Mouse (Mus musculus): ENCODE data around the gene Crygc. TPM values are rescaled to one million over a fixed set of nuclear protein-coding genes. Genes with fewer than 3 reads are reported as not detected.
A peak's percentile ranks its signal among the peaks of the same experiment; 100 is the strongest.
"Not testable (repeated sequence)": the region's sequence is repeated elsewhere in the genome, so short reads cannot be mapped to it uniquely, and the experiment has no call there.

Crygc gene
- total RNA-seq, 1 experiment from 2014 or later: not detected

GRCm38 (mm10) chr1:65067842-65068241 is 5.6 kb downstream of the Crygc start:
- no peak for ATAC-seq (replicated peaks; ENCODE audit: insufficient number of reproducible peaks, low FRiP score, low TSS enrichment, poor library complexity, severe bottlenecking)

GRCm38 (mm10) chr1:65064201-65064600 is 9.3 kb downstream of the Crygc start:
- ATAC-seq (replicated peaks; ENCODE audit: insufficient number of reproducible peaks, low FRiP score, low TSS enrichment, poor library complexity, severe bottlenecking): no peak

DNA sequence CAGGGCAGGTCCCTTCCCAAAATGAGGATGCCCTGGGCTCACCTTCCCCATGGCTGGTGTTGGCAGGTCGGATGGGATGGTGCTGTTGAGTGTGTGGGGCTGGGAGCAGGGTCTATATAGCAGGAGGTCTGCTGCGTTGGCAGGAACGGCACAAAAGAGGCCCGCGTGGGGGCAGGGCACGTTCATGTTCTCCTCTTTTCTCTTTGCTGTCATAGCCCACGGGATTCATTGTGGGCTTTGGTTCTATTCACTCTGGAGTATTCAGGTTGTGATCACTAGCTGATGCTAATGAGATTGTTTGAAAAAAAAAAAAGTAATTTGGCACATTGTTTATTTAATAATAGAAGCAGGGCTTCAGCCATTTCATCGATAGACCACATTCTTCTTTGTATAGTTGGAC is 10.1 kb downstream of the Crygc start, which contains the start of gene Crygd:
TSS of gene Crygd (minus strand) at position 101 of the 400 bp plus-strand sequence.
- ATAC-seq (replicated peaks; ENCODE audit: insufficient number of reproducible peaks, low FRiP score, low TSS enrichment, poor library complexity, severe bottlenecking): no peak

DNA sequence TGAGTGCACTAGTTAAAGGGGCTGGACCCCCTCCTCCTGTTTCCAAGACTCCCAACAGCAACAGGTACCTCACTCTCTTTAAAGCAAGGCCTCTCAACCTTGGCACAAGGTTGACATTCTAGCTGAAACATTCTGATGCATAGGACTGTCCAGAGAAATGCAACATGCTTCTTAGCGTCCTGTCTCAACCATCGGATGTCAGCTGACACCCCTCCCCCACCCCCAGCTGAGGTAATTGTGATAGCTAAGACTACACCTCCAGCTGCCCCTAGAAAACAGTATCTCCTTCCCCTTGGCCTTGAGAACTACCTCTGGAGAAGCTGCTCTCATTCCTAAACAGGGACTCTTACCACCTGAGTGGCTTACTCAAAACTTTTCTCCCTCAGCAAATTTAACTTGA is 21.3 kb downstream of the Crygc start:
- ATAC-seq (replicated peaks; ENCODE audit: insufficient number of reproducible peaks, low FRiP score, low TSS enrichment, poor library complexity, severe bottlenecking): no peak

DNA sequence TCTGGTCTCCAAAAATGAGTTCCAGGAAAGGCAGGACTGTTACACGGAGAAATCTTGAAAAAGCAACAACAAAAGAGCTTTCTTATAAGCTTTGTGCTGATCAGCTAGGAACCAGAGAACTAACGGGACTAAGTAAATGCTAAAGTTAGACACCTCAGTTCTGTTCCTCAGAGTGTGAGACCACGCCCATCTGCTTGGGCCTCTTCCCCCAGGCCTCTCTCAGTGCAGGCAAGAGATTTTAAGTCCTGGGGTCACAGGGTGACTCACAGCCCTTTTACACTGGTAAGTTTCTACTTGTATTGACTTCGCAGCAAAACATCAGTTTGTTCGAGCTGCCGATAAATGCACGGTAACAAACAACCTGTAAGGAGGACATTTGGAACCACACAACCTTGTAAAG is 21.8 kb downstream of the Crygc start:
- ATAC-seq (replicated peaks; ENCODE audit: insufficient number of reproducible peaks, low FRiP score, low TSS enrichment, poor library complexity, severe bottlenecking): no peak

GRCm38 (mm10) chr1:65050952-65051351 is 22.5 kb downstream of the Crygc start, which contains the start of gene Cryge:
Cryge (minus strand) TSS chr1:65051149.
- not testable (repeated sequence) for ATAC-seq (replicated peaks; ENCODE audit: insufficient number of reproducible peaks, low FRiP score, low TSS enrichment, poor library complexity, severe bottlenecking)

GRCm38 (mm10) chr1:65048781-65049180 is 24.7 kb downstream of the Crygc start:
- no peak for ATAC-seq (replicated peaks; ENCODE audit: insufficient number of reproducible peaks, low FRiP score, low TSS enrichment, poor library complexity, severe bottlenecking)

DNA sequence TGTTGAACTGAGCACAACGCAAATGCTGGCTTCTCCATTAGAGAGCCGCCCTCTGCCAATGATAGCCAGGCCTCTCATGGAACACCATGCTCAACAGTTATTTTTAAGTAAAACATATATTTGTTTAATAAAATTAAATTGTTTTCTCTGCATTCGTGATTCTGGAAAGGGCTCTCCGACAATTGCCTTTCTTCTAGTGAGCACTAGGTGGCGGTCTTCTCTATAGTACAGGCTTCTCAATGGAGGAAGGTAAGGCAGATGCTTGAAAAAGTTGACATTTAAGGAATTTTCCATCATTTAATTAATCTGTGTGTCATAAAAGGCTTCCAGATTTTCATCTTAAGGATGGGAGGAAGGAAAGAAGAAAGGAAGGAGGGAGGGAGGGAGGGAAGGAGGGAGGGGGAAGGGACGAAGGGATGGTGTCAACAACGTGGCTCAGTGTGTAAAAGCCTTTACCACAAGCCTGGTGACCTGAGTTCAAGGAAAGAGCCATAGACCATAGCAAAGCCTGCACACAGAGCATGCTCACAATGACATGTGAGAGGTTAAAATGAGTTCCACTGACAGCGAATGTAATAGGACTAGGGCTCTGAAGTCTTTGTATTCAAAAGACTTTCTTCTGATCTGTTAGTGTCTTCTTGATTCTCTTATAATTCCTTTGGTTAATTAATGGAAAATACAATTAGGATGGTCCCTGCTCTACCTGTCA is 26.9 kb downstream of the Crygc start:
- 0 out of 2 replicates have a peak, but pooled peaks have one; percentile 54 for ATAC-seq (replicated peaks; ENCODE audit: insufficient number of reproducible peaks, low FRiP score, low TSS enrichment, poor library complexity, severe bottlenecking)

DNA sequence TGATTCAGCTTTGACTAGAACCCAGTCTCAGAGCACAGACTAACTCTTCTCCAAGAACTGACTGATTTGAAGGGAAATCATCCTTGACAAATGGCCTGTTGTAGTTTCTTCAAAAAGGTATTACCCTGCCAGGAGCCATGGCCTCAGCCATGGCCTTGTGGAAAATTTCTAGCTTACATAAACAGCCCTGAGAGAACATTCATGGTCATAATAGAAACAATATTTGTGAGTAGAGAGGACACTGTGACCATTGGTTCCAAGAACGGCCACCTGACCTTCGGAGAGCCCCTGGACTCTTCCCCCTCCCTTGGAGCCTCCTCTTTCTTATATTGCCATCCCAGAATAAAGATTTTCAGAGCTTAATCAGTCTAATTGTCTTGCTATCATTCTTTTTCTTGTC is 30.1 kb downstream of the Crygc start:
- ATAC-seq (replicated peaks; ENCODE audit: insufficient number of reproducible peaks, low FRiP score, low TSS enrichment, poor library complexity, severe bottlenecking): no peak

GRCm38 (mm10) chr1:65041837-65042236 is 31.7 kb downstream of the Crygc start:
- ATAC-seq (replicated peaks; ENCODE audit: insufficient number of reproducible peaks, low FRiP score, low TSS enrichment, poor library complexity, severe bottlenecking): no peak

DNA sequence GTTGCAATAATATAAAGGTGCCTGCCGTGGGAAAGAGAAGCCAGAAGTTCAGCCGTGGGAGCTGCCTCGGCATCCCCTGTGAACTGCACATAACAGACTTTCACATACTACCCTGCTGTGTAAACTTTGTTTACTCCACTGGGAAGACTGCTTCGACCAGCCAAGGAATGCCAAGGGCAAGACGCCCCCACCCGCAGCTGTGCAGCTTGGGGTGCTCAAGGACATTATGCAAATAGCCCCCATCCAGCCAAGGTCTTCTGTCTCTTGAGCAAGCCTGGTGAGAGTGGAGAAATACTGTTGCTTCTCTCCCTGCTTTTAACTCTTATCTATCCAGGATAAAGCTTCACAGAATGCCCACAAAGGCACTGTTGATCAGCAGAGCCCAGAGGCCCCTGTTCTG is 32.7 kb downstream of the Crygc start:
- no peak for ATAC-seq (replicated peaks; ENCODE audit: insufficient number of reproducible peaks, low FRiP score, low TSS enrichment, poor library complexity, severe bottlenecking)

GRCm38 (mm10) chr1:65039679-65040078 is 33.8 kb downstream of the Crygc start:
- ATAC-seq (replicated peaks; ENCODE audit: insufficient number of reproducible peaks, low FRiP score, low TSS enrichment, poor library complexity, severe bottlenecking): no peak

DNA sequence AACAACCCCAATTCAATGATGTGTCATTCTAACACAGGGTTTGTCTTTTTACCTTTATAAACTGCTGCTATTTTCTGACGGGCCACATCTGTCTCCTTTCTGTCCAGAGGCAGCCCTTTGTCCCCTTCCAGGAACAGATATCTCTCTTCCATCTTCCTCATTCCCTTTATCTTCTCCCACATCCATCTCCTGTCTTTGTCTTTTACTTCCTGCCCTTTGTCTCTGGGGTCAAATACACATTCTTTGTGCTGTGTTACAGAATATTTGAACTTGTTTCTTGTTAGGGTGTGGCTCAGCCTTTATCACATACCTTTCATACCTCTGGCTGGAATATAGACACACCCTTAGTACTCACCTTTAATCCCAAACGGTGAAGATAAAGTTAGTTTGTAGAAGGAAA is 35.9 kb downstream of the Crygc start:
- no peak for ATAC-seq (replicated peaks; ENCODE audit: insufficient number of reproducible peaks, low FRiP score, low TSS enrichment, poor library complexity, severe bottlenecking)

DNA sequence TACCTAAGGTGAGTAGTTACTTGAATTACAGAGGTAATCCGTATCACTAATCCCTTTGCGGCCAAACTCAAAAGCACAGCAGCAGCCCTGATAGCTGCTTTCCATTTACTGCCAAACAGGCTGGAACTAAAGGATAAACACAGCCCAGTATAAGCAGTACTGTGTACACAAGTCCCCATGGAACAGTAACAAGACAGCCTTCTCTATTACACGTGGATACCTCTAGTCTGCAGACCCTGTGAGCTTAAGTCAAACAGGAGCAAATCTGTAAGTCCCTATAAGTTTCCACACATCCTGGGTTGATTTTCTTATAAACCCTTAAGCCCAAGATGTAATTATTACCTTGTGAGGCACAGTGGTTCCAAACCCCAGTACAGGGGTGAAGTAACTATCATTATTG is 38.0 kb downstream of the Crygc start:
- no peak for ATAC-seq (replicated peaks; ENCODE audit: insufficient number of reproducible peaks, low FRiP score, low TSS enrichment, poor library complexity, severe bottlenecking)

- no peak for ATAC-seq (replicated peaks; ENCODE audit: insufficient number of reproducible peaks, low FRiP score, low TSS enrichment, poor library complexity, severe bottlenecking)
Observed at GRCm38 (mm10) chr1:65032641-65033040, 40.8 kb downstream of the Crygc start, which contains the start of gene Akr1cl. Akr1cl (minus strand) TSS chr1:65032759.

DNA sequence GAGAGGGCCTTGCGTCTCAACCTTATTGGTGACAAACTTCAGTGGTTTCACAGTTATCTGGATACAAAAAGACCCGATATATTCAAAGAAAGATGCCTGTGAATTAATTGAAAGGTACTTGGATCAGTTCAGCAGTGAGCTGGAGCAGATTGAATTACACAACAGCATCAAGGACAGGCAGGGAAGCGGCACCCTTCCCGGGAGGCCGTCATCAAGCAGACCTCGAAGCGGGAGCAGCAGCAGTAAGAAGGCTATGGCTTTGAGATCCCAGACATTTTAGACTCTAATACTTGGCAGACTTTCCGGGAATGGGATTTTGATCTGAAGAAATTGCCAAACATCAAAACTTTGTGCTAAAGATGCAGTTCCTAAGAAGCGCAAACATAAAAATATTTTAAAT is 45.3 kb downstream of the Crygc start:
- ATAC-seq (replicated peaks; ENCODE audit: insufficient number of reproducible peaks, low FRiP score, low TSS enrichment, poor library complexity, severe bottlenecking): no peak

Other genes with a start within 250 kb of the Crygc start
- gene Plekhm3, start 116.9 kb downstream of the Crygc start, total RNA-seq (2017): 34.9 to 63.1 TPM (median 38.9 TPM) in 3 replicates
- not detected in 3 replicates for gene Akr1cl, start 40.9 kb downstream of the Crygc start, total RNA-seq (2017)
- gene Cryge, start 22.5 kb downstream of the Crygc start, total RNA-seq (2017): not detected in 3 replicates
- not detected in 3 replicates for gene Crygd, start 10.2 kb downstream of the Crygc start, total RNA-seq (2017)
- gene Crygb, start 8.6 kb upstream of the Crygc start, total RNA-seq (2017): not detected in 3 replicates
- gene Cryga, start 29.7 kb upstream of the Crygc start, total RNA-seq (2017): not detected in 3 replicates
- gene Gm28845, start 45.9 kb upstream of the Crygc start, total RNA-seq (2017): not detected in 3 replicates
- gene D630023F18Rik, start 49.5 kb upstream of the Crygc start, total RNA-seq (2017): not detected in 3 replicates
- 91.5 to 141 TPM (median 130 TPM) in 3 replicates for gene Idh1, start 112.8 kb upstream of the Crygc start, total RNA-seq (2017)
- 43.2 to 56.5 TPM (median 45.5 TPM) in 3 replicates for gene Pikfyve, start 113.0 kb upstream of the Crygc start, total RNA-seq (2017)
- gene Pth2r, start 208.4 kb upstream of the Crygc start, total RNA-seq (2017): not detected in 3 replicates

Measured in monocyte, adult 5-6 weeks (primary cell).